Mouse (Mus musculus): ENCODE results near the gene Mgat2.
"Not testable (repeated sequence)": the region's sequence is repeated elsewhere in the genome, so short reads cannot be mapped to it uniquely, and the experiment has no call there.

The Mgat2 gene

GRCm38 (mm10) chr12:69183583-69184308, at the start of gene Mgat2, which contains the start of gene Rpl36al:
Gene Mgat2, plus strand, starts transcription at chr12:69184157.
Gene Rpl36al, minus strand, starts transcription at chr12:69184083.
- DNase-seq (ENCODE audit: low read depth, low spot score): peak; percentile 97

DNA sequence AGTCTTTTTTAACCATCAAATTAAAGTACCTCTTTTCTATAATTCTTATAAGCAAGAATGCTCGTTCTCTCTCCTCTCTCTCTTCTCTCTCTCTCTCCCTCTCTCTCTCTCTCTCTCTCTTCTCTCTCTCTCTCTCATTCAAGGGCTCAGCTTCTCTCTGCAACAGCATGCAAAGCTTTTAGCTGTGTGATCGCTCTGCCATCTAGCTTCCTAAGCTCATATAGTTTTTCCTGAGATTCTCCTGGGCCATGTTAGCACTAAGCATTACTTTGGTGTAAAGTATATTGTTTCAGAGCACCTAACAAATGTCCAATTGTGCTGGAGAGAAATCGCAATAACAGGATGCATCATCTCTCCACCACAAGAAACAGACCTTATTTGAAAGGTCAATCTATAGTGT, 44.8 kb upstream of the Mgat2 start:
- DNase-seq (ENCODE audit: low read depth, low spot score): no peak

DNA sequence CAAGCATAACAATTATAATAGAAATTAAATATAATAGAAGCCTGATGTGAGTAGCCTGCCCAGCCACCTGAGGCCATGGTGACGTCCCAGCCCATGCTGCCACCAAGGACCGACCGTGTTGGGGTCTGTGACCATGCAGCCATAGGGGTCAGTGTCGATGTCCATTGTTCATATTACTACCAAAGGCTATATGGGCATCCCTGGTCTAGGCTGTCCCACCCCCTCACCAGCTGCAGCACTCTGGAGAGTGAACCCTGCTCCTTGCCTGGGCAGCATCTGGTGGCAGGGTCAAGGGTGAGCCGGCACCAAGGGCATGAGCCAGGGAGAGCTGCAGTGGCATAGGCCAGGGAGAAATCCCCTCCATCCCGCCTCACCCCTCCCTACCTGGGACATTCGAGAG, 44.1 kb upstream of the Mgat2 start:
- DNase-seq (ENCODE audit: low read depth, low spot score): no peak

- no peak for DNase-seq (ENCODE audit: low read depth, low spot score)
These were observed 40.5 kb upstream of the Mgat2 start for GRCm38 (mm10) chr12:69143460-69143859.

DNA sequence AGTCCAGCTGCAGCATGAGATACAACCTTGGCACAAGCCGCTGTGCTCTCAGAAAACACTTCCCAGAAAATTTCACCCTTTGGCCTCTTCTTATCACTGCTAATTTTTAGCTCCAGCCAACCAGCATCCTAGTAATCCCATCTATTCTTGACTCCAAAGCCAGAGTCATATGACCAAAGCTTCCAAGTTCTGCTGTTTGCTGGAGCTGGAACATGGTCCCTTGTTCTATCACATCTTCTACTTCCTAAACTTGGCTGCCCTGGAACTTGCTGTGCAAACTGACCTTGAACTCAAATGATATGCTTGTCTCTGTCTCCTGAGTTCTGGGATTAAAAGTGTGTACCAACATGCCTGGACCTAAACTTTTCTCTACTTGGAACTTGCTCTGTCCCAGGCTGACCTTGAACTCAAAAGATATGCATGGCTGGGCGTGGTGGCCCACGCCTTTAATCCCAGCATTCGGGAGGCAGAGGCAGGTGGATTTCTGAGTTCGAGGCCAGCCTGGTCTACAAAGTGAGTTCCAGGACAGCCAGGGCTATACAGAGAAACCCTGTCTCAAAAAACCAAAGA, 36.7 kb upstream of the Mgat2 start:
- no peak for DNase-seq (ENCODE audit: low read depth, low spot score)

DNA sequence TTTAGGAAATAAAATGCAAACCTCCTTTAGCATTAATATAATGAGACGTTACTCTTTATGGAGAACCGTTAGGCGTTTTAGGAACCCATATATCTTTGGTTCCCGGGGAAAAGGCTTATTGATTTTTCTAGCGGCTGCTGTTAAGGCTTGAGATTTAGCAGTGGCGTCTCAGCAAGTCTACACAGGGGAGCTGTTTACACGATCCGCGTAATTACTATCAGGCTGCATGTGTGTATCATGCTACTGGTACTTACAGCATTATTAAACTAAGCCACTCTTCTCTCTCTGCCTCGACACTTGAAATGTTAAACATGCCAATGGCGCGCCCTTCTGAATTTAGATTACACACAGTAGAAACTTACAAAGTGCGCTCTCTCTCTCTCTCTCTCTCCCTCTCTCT, 33.9 kb upstream of the Mgat2 start:
- no peak for DNase-seq (ENCODE audit: low read depth, low spot score)

- DNase-seq (ENCODE audit: low read depth, low spot score): no peak
These were observed 28.0 kb upstream of the Mgat2 start for GRCm38 (mm10) chr12:69155923-69156322.

GRCm38 (mm10) chr12:69156436-69156835, 27.5 kb upstream of the Mgat2 start:
- no peak for DNase-seq (ENCODE audit: low read depth, low spot score)

DNA sequence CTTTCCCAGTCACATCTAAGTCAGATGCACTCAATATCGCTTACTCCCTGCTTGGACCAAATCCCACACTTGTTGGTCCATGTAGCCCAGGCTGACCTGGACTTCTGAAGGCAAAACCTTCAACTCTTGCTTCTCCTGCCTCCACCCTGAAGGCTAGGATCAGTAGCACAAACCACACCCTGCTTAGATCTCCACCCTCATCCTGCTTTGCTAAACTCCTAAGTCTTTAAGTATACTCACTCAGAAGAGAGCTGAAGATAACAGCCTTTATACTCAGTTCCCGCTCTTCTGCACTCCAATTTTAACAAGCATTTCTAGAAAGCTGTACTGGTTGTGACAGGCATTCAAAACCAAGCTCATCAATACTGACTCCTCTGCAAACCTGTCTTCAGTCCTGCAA, 26.9 kb upstream of the Mgat2 start:
- no peak for DNase-seq (ENCODE audit: low read depth, low spot score)

- DNase-seq (ENCODE audit: low read depth, low spot score): no peak
These were observed 25.6 kb upstream of the Mgat2 start for GRCm38 (mm10) chr12:69158366-69158764.

DNA sequence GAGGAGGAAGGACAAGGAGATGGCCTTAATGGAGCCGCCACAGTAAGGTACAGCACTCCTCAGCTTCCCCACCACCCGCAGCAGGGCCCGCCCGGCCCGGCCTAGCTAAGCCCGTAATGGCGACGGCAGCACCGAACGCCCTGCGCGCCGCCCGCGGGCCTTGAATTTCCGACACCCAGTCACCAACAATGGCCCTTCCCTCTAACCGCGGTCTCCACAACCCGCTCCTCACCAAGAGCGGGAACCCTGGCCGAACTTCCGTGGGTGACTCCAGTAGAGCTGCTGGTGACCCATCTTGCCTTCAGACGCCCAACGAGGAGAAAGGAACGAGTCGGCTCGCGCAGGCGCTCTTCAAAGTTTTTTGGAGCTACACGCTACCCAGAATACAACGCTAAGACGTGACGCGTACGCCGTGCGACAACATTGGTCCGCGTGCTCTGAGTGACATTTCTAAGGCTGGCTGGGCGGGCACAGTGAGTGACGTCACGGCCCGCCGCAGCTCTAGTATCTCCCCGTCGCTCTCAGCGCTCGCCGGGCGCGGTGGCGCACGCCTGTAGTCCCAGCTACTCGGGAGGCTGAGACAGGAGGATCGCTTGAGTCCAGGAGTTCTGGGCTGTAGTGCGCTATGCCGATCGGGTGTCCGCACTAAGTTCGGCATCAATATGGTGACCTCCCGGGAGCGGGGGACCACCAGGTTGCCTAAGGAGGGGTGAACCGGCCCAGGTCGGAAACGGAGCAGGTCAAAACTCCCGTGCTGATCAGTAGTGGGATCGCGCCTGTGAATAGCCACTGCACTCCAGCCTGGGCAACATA, 25.0 kb upstream of the Mgat2 start, which contains the start of gene Rps29:
TSS of gene Rps29 (minus strand) at position 422 of the 813 bp plus-strand sequence.
- DNase-seq (ENCODE audit: low read depth, low spot score): peak; percentile 99

DNA sequence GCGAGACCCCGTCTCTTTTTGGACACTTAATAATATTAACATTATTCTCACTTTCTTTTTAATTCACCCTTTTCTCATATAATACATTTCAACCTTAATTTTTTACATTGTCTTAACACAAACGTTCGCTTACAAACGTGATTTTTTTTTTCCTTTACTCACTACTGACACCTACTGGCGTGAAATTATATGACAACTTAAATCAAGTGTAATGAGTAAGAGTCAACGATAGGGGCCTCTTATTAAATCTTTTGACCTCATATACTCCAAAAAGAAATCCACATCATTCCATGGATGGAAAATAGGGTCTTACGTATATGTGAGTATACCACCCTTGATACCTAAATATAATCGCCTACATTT, 24.4 kb upstream of the Mgat2 start:
- DNase-seq (ENCODE audit: low read depth, low spot score): peak; percentile 73

DNA sequence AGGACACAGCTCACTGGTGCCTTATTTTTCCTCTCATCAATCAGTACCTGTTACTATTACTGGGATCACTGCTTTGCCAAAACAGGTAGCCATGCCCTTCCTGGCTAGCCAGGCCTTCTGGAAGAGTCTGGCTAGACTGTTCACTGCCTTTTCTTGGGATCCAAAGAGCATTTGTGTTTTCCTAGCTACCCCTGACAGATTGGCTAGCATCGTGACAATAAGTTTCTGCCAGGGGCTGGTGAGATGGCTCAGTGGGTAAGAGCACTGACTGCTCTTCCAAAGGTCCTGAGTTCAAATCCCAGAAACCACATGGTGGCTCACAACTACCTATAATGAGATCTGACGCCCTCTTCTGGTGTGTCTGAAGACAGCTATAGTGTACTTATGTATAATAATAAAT, 23.3 kb upstream of the Mgat2 start:
- not testable (repeated sequence) for DNase-seq (ENCODE audit: low read depth, low spot score)

GRCm38 (mm10) chr12:69163586-69163985, 20.4 kb upstream of the Mgat2 start:
- not testable (repeated sequence) for DNase-seq (ENCODE audit: low read depth, low spot score)

DNA sequence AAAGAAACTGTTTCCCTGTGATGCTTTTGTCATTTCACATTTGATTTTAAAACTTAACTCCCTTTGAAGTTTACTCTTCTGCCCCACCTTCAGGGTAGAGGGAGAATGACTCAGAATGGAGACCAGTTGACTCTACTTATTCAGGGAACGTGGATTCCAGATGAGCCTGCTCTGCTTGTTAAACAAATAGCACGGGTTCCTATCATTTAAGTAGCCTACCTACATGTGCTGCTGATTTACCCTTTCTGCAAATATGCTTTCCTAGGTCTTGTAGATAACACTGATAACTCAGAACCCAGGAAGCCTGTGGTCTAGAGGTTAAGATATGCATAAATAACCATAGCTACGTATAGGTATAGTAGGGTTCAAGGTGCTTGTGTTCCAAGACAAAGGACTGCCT, 19.1 kb upstream of the Mgat2 start:
- DNase-seq (ENCODE audit: low read depth, low spot score): no peak

- DNase-seq (ENCODE audit: low read depth, low spot score): not testable (repeated sequence)
These were observed 16.9 kb upstream of the Mgat2 start for GRCm38 (mm10) chr12:69166861-69167581.

GRCm38 (mm10) chr12:69167656-69168460, 16.1 kb upstream of the Mgat2 start:
- DNase-seq (ENCODE audit: low read depth, low spot score): no peak

DNA sequence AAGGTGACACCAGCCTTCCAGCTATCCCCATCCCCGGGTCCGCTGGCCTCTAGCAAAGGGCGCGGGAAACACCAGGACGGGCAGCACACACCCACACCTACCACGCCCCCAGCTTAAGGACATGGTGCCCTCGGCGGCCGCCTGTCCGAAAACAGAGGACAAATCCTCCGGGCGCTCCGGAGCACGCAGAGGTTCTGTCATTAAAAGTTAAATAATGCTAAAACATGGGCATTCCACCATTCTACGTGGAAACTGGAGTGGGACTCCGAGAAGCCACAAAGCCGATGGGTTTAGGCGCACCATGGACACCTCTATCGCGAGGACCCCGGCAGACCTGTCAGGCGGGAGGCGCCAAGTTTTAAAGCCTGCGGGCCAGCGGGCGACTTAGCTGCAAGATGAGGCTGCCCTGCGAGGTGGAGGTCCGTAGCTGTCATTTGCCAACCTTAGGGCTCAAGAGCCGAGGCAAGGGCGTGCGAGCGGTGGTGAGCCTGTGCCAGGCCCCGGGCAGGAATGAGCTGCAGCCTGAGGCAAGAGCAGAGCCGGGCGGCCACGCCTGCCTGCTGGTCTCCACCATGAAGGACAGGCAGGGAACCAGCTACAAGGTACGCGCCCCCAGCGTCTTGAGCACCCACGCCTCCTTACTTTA, 15.4 kb upstream of the Mgat2 start, which contains the start of gene Lrr1:
TSS of gene Lrr1 (plus strand) at position 354 of the 646 bp plus-strand sequence.
- peak; percentile 83 for DNase-seq (ENCODE audit: low read depth, low spot score)

- DNase-seq (ENCODE audit: low read depth, low spot score): no peak
These were observed 12.7 kb upstream of the Mgat2 start for GRCm38 (mm10) chr12:69171307-69171706.

GRCm38 (mm10) chr12:69175975-69176374, 8.0 kb upstream of the Mgat2 start:
- DNase-seq (ENCODE audit: low read depth, low spot score): no peak
